Mouse (Mus musculus) spleen, postnatal 10 days (tissue): Measurements from ENCODE around the gene Mitf.

ENCODE experiments used
- DNase-seq, 2 experiments: peaks; one replicate each; pipeline ENCODE4 v3.0.0; 2021 to 2022; ENCODE audit warnings: low spot score in 2 of 2

Gene Mitf

DNA sequence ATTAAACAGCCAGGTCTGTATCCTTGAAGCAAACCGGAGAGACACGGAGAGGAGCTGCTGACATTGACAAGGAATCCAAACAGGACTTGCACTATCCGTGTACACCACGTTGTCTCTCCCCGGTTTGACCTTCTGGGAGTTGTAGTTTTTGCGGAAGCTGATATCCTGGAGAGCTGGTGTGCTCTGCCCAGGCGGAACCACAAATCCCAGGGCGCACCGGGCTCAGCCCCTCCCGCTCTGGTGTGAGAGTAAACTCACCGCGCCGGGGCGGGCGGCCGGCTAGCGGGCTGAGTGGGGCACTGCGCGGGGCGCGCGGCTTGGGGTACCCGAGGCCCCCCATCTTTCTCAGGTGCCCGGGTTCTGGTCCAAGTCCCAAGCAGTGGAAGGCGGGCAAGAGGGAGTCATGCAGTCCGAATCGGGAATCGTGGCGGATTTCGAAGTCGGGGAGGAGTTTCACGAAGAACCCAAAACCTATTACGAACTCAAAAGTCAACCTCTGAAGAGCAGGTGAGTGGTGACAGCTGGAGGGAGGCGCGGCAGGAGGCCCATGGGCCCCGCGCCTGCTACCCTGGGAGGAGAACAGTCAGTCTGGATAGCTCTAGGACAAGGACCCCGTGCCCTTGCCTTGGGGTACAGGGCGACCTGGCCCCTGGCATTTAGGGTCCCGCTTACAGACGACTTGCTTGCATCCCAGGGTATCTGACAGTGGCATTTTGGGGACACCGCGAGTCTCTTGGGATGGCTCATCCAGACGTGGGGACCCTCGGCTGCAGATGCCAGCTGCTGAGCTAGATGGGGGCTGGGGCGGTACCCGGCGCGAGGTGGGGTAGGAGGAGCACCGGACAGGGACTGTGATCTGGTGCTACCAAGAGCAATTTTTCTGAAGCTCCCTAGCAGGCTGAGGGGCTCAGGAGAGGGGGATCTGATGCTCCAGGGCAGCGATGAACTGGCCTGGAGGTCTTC lies at the start of gene Mitf:
TSS of gene Mitf (plus strand) at position 272 of the 963 bp plus-strand sequence.
- peak; percentile 68 to 87 for DNase-seq

- DNase-seq, result no peak
These were observed 49.5 kb upstream of the Mitf start for GRCm38 (mm10) chr6:97757361-97757760.

DNA sequence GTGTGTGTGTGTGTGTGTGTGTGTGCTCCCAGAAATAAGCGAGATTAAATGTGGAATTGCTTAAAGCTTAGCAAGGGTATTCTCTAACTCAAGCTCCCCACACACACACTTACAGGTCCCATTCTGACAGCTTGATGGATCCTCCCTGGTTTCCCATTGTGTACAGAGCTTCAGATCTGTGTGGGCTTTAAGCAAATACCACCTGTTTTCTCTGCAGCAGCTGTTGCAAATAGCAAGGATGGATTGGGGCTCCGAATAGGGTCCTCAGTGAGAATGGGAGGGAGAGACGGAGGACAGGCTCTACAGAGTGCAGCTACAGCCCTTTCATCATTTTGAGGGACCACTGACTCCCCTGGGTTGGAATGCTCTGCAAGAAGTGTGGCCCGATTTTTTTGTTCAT lies 48.0 kb upstream of the Mitf start:
- no peak for DNase-seq

DNA sequence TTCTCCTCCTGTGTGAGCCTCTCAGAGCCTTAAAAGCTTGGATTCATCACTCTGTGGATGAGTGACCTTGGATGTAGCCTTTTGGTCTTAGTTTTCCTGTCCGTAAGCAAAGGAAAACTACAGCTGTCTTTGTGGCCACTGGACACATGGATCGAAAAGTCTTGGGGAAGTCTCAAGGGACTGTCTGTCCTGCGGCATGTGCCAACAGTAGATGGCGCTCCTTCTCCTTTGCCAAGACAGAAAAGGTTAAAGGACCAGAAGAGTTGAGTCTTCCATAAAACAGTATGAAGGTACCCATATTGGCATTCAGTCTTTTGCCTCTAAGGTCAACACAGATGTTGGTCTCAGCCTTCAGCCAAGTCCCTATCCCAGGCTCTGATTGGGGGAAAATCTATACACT lies 47.6 kb upstream of the Mitf start:
- peak; percentile 5 to 52 for DNase-seq

DNA sequence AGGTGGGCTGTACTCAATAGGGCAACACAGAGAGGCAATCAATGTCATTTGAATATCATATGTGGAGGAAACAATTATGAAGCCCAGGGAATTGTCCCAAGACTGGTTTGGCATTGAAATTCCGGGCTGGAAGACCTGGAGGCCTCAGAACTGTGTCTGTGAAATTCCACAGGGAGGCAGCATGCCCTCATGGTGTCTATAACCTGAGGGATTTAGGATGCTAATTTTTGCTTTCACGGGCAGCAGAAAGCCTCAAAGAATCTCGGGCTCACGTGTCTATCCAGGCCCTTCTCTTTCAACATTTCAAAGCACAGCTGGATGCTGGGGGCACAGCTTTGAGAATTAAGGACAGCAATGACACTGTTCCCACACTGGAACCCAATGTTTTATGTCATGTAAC lies 45.5 kb upstream of the Mitf start:
- no peak for DNase-seq

GRCm38 (mm10) chr6:97763970-97764369 lies 42.9 kb upstream of the Mitf start:
- no peak for DNase-seq

- DNase-seq, result no peak
These were observed 39.0 kb upstream of the Mitf start for GRCm38 (mm10) chr6:97767836-97768235.

DNA sequence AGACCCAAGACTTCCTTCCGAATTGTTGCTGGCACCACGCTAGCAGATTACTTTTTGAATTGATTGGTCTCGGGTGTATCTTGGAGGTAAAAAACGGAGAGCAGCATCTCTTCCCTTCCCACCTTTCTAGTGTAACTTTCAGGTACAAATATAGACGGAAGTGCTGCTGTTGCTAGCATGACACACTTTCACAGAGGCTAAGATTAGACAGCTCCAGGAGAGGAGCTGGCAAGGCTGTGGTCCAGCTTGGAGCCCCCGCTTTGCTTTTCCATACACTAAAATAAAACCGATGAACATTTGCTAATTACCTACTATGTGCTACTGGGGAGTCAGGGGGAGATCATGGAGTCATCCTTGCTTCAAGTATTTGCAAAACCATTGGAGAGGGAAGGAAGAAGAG lies 37.3 kb upstream of the Mitf start:
- no peak for DNase-seq

DNA sequence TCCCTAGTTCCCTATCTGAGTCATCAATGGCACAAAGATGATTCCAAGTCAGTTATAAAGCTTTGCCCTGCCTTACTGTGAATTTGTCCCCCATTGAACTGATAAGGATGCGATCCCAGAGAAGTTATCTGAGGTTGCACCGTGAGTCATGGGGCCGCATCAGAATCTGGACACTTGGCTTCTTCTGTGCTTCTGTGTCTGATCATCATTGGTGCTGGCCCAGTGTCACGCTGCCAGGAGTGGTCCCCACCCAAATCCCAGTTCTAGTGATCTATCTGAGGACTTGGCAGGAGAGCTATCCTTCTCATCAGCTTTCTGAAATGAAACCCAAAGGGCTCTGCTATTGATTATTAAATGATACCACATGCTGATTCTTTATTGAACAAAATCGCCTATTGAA lies 25.5 kb upstream of the Mitf start:
- no peak for DNase-seq

- DNase-seq, result no peak
These were observed 24.6 kb upstream of the Mitf start for GRCm38 (mm10) chr6:97782291-97782690.

- DNase-seq, result no peak
These were observed 20.0 kb upstream of the Mitf start for GRCm38 (mm10) chr6:97786871-97787270.

- DNase-seq, result no peak
These were observed 18.4 kb upstream of the Mitf start for GRCm38 (mm10) chr6:97788361-97788974.

- DNase-seq, result no peak
These were observed 17.2 kb upstream of the Mitf start for GRCm38 (mm10) chr6:97789700-97790099.

GRCm38 (mm10) chr6:97792104-97792503 lies 14.7 kb upstream of the Mitf start:
- DNase-seq, result peak in 1 of 2 experiments; percentile 15

DNA sequence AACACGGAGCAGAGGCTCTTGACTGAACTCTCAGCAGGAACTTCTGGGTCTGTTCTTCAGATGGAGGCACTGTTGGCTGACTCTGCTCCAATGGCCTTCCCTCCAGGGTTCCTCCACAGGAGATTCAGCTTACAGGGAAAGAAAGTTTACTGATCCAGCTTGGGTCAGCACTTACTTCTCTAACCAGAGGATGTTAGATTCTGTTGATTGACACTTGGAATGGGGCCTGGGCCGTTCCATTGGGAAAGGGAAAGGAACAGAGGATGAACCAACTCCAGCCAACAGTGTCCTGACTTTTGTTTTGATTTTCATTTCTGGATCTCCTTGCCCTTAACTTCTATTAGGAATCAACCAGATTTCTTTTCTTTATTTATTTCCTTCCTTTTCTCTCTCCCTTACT lies 11.7 kb upstream of the Mitf start:
- DNase-seq, result no peak

GRCm38 (mm10) chr6:97800615-97801014 lies 6.2 kb upstream of the Mitf start:
- DNase-seq, result no peak

GRCm38 (mm10) chr6:97806051-97806450 lies 801 bp upstream of the Mitf start:
- DNase-seq, result no peak

- DNase-seq, result no peak
These were observed 7.3 kb downstream of the Mitf start for GRCm38 (mm10) chr6:97814191-97814590.

DNA sequence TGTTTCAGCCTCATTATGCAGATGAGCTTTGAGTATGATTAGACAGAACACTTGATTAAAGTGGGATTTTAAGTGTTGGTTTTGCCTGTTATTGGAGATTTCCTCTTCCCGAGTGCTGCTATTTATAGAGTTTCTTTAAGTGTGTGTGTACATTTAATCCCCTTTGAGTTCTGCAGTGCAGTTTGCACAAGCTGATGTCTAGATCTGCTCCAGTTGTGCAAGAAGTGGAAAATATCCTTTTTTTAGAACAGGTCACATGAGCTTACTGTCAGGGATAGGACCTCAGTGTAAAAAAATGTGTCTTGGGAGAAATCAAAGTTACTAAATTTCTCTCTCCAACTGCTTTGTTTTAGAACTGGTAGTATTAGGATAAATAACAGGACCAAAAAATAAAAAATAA lies 8.9 kb downstream of the Mitf start:
- no peak for DNase-seq

- no peak for DNase-seq
These were observed 10.0 kb downstream of the Mitf start for GRCm38 (mm10) chr6:97816806-97817205.

DNA sequence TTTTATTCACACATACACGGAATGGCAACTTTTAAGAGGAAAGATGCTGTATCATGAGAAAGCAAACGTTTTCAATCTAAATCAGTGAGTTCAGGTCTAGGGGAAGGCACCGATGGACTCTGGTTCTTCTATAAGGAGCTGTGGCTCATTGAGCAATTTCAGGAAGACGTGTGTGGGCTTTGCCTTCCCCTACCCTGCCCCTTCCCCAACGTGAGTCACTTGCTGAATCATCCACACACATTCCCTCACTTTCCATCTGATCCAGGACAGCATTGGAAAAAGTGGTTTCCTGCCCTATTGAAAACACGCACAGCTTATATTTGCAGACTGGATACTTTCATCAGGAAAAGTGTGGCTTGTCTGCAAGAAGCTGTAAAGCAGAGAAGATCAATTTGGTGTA lies 11.3 kb downstream of the Mitf start:
- no peak for DNase-seq

- DNase-seq, result no peak
These were observed 12.1 kb downstream of the Mitf start for GRCm38 (mm10) chr6:97818948-97819347.

- no peak for DNase-seq
These were observed 13.7 kb downstream of the Mitf start for GRCm38 (mm10) chr6:97820505-97820904.
